Mouse (Mus musculus) brain, adult 2 months (tissue): ENCODE data around the gene Mlf2.
A peak's percentile ranks its signal among the peaks of the same experiment; 100 is the strongest.

Source experiments
- DNase-seq: peaks from one replicate; pipeline ENCODE4 v3.0.0; 2011; ENCODE audit warnings: low read depth, low spot score

The Mlf2 gene

GRCm38 (mm10) chr6:124911533-124912218, 19.5 kb upstream of the Mlf2 start, which contains the start of gene Lag3:
Gene Lag3, minus strand, starts transcription at chr6:124911705.
- no peak for DNase-seq

- DNase-seq, result peak; percentile 49
Measured at GRCm38 (mm10) chr6:124913214-124913613, 18.0 kb upstream of the Mlf2 start.

- no peak for DNase-seq
Measured at GRCm38 (mm10) chr6:124913721-124914285, 17.4 kb upstream of the Mlf2 start.

GRCm38 (mm10) chr6:124914511-124914910, 16.7 kb upstream of the Mlf2 start:
- DNase-seq, result no peak

GRCm38 (mm10) chr6:124915160-124915941, 15.8 kb upstream of the Mlf2 start:
- peak; percentile 59 for DNase-seq

GRCm38 (mm10) chr6:124915942-124916694, 15.1 kb upstream of the Mlf2 start:
- DNase-seq, result peak; percentile 85

GRCm38 (mm10) chr6:124916695-124917517, 14.3 kb upstream of the Mlf2 start:
- peak; percentile 91 for DNase-seq

- peak; percentile 99 for DNase-seq
Measured at GRCm38 (mm10) chr6:124917518-124918330, 13.5 kb upstream of the Mlf2 start.

GRCm38 (mm10) chr6:124918331-124918690, 12.9 kb upstream of the Mlf2 start:
- DNase-seq, result no peak

GRCm38 (mm10) chr6:124918890-124919627, 12.1 kb upstream of the Mlf2 start:
- DNase-seq, result no peak

- peak; percentile 100 for DNase-seq
Measured at GRCm38 (mm10) chr6:124919695-124920317, 11.4 kb upstream of the Mlf2 start, which contains the start of gene Ptms. Gene Ptms, minus strand, starts transcription at chr6:124920103.

- peak; percentile 22 for DNase-seq
Measured at GRCm38 (mm10) chr6:124920318-124921085, 10.7 kb upstream of the Mlf2 start.

- peak; percentile 43 for DNase-seq
Measured at GRCm38 (mm10) chr6:124921539-124921938, 9.6 kb upstream of the Mlf2 start.

- no peak for DNase-seq
Measured at GRCm38 (mm10) chr6:124925173-124925793, 5.9 kb upstream of the Mlf2 start.

- DNase-seq, result no peak
Measured at GRCm38 (mm10) chr6:124925941-124926340, 5.2 kb upstream of the Mlf2 start.

- no peak for DNase-seq
Measured at GRCm38 (mm10) chr6:124930231-124930630, 955 bp upstream of the Mlf2 start.

- peak; percentile 78 for DNase-seq
Measured at GRCm38 (mm10) chr6:124931525-124932313, 533 bp downstream of the Mlf2 start.
